Mouse (Mus musculus): ENCODE measurements around the gene Rhbdf1. TPM values are rescaled to one million over a fixed set of nuclear protein-coding genes. Genes with fewer than 3 reads are reported as not detected.

Gene Rhbdf1
- 2.9 and 6.0 TPM in 2 replicates for polyA plus RNA-seq (2012)

DNA sequence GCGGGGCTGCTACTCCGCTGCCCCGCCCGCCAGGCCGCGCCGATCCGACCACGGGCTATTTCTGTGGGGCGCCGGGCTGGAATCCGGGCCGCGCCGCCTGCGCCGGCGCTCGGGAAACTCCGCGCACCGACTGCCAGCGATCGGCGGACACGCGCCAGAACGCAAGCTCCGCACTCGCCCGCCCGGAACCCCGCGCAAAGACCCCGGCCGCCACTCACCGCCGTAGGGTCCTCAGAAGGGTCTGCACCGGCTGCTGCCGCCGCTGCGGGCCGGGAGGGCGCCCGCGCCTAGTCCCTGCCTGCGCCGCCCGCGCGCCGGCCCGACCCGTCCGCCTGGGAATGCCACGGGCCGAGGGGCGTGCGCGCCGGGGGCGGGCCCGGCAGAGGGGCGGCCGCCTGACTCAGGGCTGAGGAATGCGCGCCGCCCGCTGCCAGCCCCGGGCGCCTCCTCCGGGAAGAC lies at the start of gene Rhbdf1:
Gene Rhbdf1 (minus strand): TSS at position 350 of the 459 bp plus-strand sequence.

DNA sequence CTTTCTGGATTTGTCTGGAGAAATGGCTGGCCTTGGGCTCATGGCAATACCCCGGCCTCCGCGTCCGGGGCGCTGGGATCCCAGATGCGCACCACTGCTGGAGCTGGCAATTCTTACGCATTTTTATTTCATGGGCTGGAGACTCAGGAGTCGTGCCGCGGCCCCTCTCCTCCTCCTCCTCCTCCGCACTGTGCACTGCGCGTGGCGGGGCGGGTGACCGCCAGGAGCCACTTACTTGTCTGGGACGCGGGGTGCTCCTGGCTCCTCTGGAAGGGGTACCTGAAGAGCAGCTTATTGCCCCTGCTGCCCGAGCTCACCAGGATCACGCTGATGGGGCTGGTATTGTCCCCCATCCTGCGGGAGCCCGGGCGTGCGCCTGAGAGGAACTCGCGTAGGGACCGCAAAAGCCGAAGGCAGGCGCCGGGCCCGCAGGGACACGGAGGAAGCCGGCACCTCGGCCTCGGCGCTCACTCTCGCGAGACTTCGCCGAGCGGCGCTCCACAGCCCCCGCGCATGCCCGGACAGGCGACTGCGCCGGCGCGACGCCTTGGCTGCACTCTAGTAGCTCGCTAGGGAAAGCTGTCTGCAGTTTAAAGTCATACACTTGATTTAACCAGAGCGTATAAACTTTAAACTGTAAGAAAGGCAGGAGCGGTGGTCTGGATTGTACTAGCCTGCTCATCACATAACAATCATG lies 45.2 kb upstream of the Rhbdf1 start, which contains the start of gene Nprl3:
Gene Nprl3 (minus strand): TSS at position 520 of the 697 bp plus-strand sequence.

DNA sequence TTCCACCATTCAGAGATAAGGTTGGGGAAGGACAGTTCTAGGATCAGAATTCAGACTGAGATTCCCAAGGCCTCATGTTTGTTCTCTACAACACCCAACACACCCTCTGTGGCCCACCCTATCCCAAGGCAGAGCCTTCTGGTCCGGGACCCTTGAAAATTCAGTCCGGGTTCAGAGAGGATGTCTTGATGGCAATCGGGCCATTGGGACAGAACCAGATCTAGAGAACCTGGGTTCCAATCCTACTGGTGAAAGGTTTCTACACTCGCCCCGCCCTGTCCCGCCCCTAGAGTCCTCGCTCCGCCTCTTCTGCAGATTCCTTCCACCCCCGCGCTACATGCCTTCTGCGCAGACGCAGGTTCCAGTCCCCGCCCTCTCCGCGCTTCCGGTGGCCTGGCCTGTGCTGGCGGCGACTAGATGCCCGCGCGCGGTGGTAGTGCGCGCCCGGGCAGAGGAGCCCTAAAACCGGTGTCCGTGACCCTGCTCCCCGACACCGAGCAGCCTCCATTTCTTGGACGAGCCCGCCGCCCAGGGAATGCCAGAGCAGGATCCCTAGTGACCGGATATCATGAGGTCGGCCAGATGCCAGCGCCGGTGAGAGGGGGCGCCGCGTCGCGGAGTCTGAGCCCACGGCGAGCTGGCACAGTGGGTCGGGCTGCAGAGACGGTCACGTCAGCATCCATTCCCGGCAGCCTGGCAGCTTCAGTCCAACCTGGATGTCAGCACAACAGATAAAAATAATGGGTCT lies 4.2 kb upstream of the Rhbdf1 start, which contains the start of gene Mpg:
Gene Mpg (plus strand): TSS at position 382 of the 748 bp plus-strand sequence.

DNA sequence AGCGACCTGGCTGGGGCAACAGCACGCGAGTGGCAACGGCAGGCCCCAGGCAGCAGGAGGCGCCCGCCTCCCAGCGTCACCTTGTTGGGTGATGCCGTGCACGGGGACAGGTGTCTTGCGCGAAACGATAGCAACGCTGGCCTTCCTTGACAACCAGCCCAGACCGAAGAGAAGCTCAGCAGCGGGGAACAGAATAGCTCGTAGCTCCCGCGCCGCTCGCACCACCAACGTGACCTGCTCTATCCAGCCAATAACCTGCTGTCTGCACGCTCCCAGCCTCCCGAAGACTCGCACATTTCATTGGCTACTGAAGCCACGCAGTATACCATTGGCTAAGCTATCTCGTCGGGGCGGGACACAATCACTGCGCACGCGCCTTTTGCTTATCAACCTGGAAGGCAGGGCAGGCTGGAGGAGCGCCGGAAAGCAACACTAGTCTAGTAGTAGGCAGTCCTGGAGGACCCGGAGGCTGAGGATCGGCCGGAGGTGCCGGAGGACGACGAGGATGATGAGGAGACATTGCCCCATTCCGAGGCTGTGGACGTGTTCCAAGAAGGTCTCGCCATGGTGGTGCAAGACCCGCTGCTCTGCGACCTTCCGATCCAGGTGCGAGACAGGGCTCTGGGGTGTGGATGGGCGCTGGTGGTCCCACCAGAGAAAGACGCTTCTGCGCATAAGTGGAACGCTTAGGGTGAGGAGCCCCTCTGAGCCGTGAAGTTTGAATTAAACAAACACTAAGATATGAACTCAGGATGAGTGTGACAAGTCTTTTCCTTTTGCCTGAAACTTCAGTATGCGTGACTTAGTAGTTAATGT lies 16.8 kb downstream of the Rhbdf1 start, which contains the start of gene Snrnp25:
Gene Snrnp25 (plus strand): TSS at position 358 of the 816 bp plus-strand sequence.

DNA sequence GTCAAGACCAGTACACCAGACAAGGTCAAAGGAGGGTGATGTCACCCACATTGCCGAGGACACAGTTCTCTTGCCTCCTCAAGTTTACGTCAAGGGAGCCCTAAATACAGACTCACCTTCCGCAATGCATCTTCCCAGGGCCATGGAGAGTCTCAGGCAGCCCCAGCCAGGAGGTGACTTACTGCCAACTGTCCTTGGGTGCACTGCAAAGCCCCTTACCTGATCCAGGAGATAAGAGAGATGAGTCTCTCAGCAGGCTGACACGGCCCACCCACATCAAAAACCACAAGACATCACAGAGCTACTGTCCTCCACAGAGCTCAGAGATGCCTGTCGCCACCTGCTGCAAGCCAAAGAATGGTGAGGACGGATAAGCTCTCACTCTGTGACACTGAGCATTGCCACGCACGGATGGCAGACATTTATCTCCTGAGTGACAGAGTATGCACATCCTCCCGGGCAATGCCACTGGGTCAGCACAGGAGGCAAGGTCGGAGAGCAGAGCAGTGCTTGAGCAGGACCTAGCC lies 22.0 kb downstream of the Rhbdf1 start, which contains the start of gene Il9r:
Gene Il9r (minus strand): TSS at position 205 of the 527 bp plus-strand sequence.

Other genes with a start within 250 kb of the Rhbdf1 start
- gene Nsg2, start 221.8 kb downstream of the Rhbdf1 start, polyA plus RNA-seq (2012) = 0.28 and 0.29 TPM in 2 replicates
- 0.04 and 0.13 TPM in 2 replicates for gene Il9r, start 22.0 kb downstream of the Rhbdf1 start, polyA plus RNA-seq (2012)
- gene Snrnp25, start 16.9 kb downstream of the Rhbdf1 start, polyA plus RNA-seq (2012) = 53.1 and 58.3 TPM in 2 replicates
- 7.3 and 7.9 TPM in 2 replicates for gene Mpg, start 4.2 kb upstream of the Rhbdf1 start, polyA plus RNA-seq (2012)
- gene Nprl3, start 45.4 kb upstream of the Rhbdf1 start, polyA plus RNA-seq (2012) = 32.3 and 34.7 TPM in 2 replicates
- gene Hba-x, start 54.1 kb upstream of the Rhbdf1 start, polyA plus RNA-seq (2012) = not detected in 2 replicates
- 485 and 868 TPM in 2 replicates for gene Hba-a1, start 61.2 kb upstream of the Rhbdf1 start, polyA plus RNA-seq (2012)
- not detected in 2 replicates for gene Hbq1b, start 64.7 kb upstream of the Rhbdf1 start, polyA plus RNA-seq (2012)
- 294 and 751 TPM in 2 replicates for gene Hba-a2, start 74.2 kb upstream of the Rhbdf1 start, polyA plus RNA-seq (2012)
- gene Hbq1a, start 77.8 kb upstream of the Rhbdf1 start, polyA plus RNA-seq (2012) = not detected in 2 replicates
- gene Sh3pxd2b, start 125.5 kb upstream of the Rhbdf1 start, polyA plus RNA-seq (2012) = 4.6 and 4.9 TPM in 2 replicates
- gene Ubtd2, start 233.1 kb upstream of the Rhbdf1 start, polyA plus RNA-seq (2012) = 5.7 and 11.8 TPM in 2 replicates